Mouse (Mus musculus): ENCODE results near the gene Prr12.
"Not testable (repeated sequence)": the region's sequence is repeated elsewhere in the genome, so short reads cannot be mapped to it uniquely, and the experiment has no call there.

Gene Prr12

DNA sequence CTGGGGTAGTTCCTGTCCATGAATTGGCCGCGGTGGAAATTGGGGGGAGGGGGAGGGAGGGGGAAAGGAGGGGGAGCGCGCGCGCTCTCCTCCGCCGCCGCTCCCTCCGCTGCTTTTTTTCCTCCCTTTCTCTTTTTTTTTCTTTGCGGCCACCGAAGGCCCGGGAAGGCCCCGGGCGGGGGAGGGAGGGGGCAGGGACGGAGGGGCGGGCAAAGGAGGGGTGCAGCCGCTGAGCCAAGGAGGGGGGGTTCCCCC is at the start of gene Prr12:
Gene Prr12 (minus strand): TSS at position 20 of the 255 bp plus-strand sequence.
- in situ Hi-C loops (cut with MboI; ENCODE audit: unreplicated experiment in 2 of 2) = no loop called here

- in situ Hi-C loops (cut with MboI; ENCODE audit: unreplicated experiment in 2 of 2) = no loop called here
Observed at GRCm38 (mm10) chr7:45102441-45102840, 49.8 kb upstream of the Prr12 start.

DNA sequence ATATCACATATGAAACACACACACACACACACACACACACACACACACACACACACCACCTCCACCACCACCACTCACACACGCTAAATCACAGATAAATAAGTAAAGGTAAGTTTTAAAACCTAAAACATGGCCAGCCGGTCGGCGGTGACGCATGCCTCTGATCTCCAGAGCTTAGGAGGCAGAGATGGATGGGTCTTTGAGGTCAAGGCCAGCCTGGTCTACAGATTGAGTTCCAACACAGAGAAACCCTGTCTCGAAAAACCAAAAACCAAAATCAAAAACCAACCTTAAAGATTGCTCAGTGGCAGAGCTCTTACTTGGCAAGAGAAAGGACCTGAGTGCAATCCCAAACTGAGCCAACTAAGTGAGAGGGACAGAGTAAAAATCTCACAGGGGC is 47.4 kb upstream of the Prr12 start:
- in situ Hi-C loops (cut with MboI; ENCODE audit: unreplicated experiment in 2 of 2) = no loop called here

GRCm38 (mm10) chr7:45098541-45099240 is 46.0 kb upstream of the Prr12 start:
- in situ Hi-C loops (cut with MboI; ENCODE audit: unreplicated experiment in 2 of 2) = no loop called here

GRCm38 (mm10) chr7:45097479-45097878 is 44.8 kb upstream of the Prr12 start:
- in situ Hi-C loops (cut with MboI; ENCODE audit: unreplicated experiment in 2 of 2) = no loop called here

DNA sequence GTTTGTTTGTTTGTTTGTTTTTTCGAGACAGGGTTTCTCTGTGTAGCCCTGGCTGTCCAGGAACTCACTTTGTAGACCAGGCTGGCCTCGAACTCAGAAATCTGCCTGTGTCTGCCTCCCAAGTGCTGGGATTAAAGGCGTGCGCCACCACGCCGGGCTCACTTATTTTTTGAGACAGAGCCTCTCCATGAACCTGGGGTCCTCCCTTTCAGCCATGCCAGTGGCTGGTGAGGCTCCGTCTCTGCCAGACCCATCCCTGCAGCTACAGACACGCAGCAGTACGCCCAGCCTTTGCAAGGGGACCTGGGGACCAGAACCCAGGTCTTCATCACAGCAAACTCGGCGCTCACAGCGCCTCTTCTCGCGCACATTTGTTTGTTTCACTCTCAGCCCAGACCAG is 43.3 kb upstream of the Prr12 start:
- in situ Hi-C loops (cut with MboI; ENCODE audit: unreplicated experiment in 2 of 2) = not testable (repeated sequence)

DNA sequence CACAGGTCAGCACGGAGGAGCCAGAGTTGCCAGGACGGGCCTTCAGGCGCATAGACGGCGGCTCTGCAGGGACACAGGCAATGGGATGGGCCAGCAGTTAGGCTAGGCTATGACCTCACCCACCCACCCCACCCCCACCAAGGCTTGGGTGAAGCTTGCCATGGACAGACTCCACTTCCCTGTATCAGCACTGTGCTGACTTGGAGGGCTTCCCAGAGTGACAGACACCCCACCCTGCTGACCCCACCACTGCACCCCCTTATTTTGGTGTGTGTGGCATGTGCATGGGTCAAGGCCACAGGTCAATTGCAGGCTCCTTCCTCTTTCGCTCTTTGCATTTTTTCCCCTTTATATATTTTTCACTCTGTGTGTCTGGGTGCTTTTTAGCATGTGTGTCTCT is 42.7 kb upstream of the Prr12 start:
- in situ Hi-C loops (cut with MboI; ENCODE audit: unreplicated experiment in 2 of 2) = no loop called here

- in situ Hi-C loops (cut with MboI; ENCODE audit: unreplicated experiment in 2 of 2) = no loop called here
Observed at GRCm38 (mm10) chr7:45094121-45094520, 41.4 kb upstream of the Prr12 start.

DNA sequence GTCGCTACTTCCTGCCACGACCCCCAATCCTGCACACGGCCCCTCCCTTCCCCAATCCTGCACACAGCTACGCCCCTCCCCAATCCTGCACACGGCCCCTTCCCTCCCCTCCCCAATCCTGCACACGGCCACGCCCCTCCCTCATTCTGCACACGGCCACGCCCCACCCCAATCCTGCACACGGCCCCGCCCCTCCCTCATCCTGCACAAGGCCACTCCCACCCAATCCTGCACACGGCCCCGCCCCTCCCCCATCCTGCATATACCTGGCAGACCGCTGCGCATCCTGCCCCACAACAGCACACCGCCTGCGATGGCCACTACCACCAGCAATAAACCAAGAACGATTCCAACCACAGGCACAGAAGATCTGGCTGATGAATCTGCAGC is 40.8 kb upstream of the Prr12 start:
- in situ Hi-C loops (cut with MboI; ENCODE audit: unreplicated experiment in 2 of 2) = no loop called here

- in situ Hi-C loops (cut with MboI; ENCODE audit: unreplicated experiment in 2 of 2) = no loop called here
Observed at GRCm38 (mm10) chr7:45092828-45093515, 40.3 kb upstream of the Prr12 start.

DNA sequence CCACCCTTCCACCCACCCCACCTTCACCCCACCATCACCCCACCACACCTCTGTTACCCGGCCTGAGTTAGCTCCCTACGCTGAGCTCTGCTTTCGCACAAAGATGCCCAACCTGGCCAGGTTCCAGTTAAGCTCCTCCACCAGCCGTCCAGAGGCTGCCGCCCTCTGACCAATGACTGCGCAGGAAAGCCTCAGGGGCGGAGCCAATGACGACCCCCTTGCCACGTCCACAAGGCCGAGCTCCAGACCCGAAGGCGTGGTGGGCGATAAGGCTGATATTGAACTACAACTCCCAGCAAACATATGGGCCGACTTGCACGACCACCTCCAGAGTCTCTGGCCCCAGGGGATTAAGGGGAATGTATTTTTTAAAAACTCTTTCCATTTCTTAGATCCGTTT is 39.4 kb upstream of the Prr12 start, which contains the start of gene Rcn3:
Gene Rcn3 (minus strand): TSS at position 174 of the 400 bp plus-strand sequence.
- in situ Hi-C loops (cut with MboI; ENCODE audit: unreplicated experiment in 2 of 2) = no loop called here

- in situ Hi-C loops (cut with MboI; ENCODE audit: unreplicated experiment in 2 of 2) = no loop called here
Observed at GRCm38 (mm10) chr7:45091001-45091990, 38.6 kb upstream of the Prr12 start.

GRCm38 (mm10) chr7:45090251-45090977 is 37.7 kb upstream of the Prr12 start:
- in situ Hi-C loops (cut with MboI; ENCODE audit: unreplicated experiment in 2 of 2) = no loop called here

DNA sequence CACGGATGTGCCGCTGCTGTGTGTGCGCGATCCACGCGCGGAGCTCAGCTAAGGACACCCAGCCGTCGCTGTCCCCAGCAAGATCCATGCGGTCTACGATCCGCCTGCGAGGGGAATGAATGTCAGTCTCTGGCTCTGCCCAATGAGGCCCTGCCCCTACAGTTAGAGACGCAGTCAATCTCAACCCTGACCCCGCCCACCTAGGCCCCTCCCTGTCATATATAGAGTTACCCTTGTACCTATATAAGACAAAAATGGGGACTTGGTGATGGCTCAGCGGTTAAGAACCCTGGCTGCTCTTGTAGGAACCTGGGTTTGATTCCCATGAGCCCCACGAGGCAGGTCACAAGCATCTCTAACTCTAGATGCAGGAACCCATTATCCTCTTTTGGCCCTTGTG is 35.9 kb upstream of the Prr12 start:
- in situ Hi-C loops (cut with MboI; ENCODE audit: unreplicated experiment in 2 of 2) = no loop called here

- in situ Hi-C loops (cut with MboI; ENCODE audit: unreplicated experiment in 2 of 2) = no loop called here
Observed at GRCm38 (mm10) chr7:45086084-45086483, 33.4 kb upstream of the Prr12 start.

DNA sequence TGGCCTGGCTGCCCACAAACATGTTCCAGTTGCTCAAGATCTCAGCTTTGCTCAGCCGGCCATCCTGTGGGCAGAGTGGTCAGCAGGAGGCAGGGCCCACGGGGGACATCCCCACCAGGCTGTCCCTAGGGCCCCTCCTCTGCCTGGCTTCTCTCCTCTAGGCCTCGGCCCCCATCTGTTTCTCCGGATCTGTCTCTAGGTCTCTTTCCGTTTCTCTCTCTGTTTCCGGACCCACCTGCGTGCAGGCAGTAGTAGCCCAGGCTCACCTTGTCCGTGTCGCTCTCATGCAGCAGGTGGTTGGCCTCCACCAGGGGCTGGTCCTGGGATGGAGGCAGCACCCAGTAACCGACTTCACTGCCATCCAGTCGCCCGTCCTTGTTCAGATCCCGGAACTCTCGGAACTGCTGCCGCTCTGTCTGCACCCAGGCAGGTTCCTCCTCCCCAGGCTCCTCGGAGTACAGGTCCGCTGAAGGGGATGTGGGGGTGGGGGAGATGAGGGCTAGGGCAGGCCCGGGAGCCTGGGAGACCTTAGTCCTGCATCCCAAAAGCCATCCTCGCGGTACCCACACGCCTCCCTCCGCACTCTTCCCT is 30.7 kb upstream of the Prr12 start:
- in situ Hi-C loops (cut with MboI; ENCODE audit: unreplicated experiment in 2 of 2) = loop anchor here (5.0 kb wide), 5 partner anchors 44 to 219 kb away; partner anchors contain the start of genes Ccdc155 (in 1 of the 2), Flt3l (in 1 of the 2), Gm45713 (in 1 of the 2) and Rpl13a (in 1 of the 2)

GRCm38 (mm10) chr7:45082401-45083299 is 30.0 kb upstream of the Prr12 start:
- in situ Hi-C loops (cut with MboI; ENCODE audit: unreplicated experiment in 2 of 2) = loop anchor here (5.0 kb wide), 5 partner anchors 45 to 220 kb away; partner anchors contain the start of genes Ccdc155 (in 1 of the 2), Flt3l (in 1 of the 2), Gm45713 (in 1 of the 2) and Rpl13a (in 1 of the 2)

- in situ Hi-C loops (cut with MboI; ENCODE audit: unreplicated experiment in 2 of 2) = loop anchor here (5.0 kb wide), 5 partner anchors 46 to 221 kb away; partner anchors contain the start of genes Ccdc155 (in 1 of the 2), Flt3l (in 1 of the 2), Gm45713 (in 1 of the 2) and Rpl13a (in 1 of the 2)
Observed at GRCm38 (mm10) chr7:45081016-45081415, 28.3 kb upstream of the Prr12 start.

Measured in v-Abl transformed pro-B cells (cell line).